Mouse (Mus musculus): ENCODE measurements around the gene Cep57l1. TPM values are rescaled to one million over a fixed set of nuclear protein-coding genes. Genes with fewer than 3 reads are reported as not detected.
A peak's percentile ranks its signal among the peaks of the same experiment; 100 is the strongest.

Cep57l1 gene
- polyA plus RNA-seq, 1 experiment: 8.5 TPM

GRCm38 (mm10) chr10:41690978-41691377 is 118.7 kb downstream of the Cep57l1 start:
- DNase-seq (ENCODE audit: low read depth): no peak
- TF ChIP-seq CTCF (IDR thresholded peaks at IDR 0.05; ENCODE audit: borderline replicate concordance, extremely low read depth, insufficient read depth, insufficient read length): no peak
- no peak for TF ChIP-seq POLR2A (IDR thresholded peaks at IDR 0.05; ENCODE audit: borderline replicate concordance, extremely low read depth, insufficient read depth, insufficient read length, poor library complexity, severe bottlenecking)

- peak; percentile 90 for TF ChIP-seq CTCF (IDR thresholded peaks at IDR 0.05; ENCODE audit: borderline replicate concordance, extremely low read depth, insufficient read depth, insufficient read length)
- no peak for TF ChIP-seq POLR2A (IDR thresholded peaks at IDR 0.05; ENCODE audit: borderline replicate concordance, extremely low read depth, insufficient read depth, insufficient read length, poor library complexity, severe bottlenecking)
- peak; percentile 80 for DNase-seq (ENCODE audit: low read depth)
Observed at GRCm38 (mm10) chr10:41689941-41690887, 119.5 kb downstream of the Cep57l1 start.

- DNase-seq (ENCODE audit: low read depth): no peak
- no peak for TF ChIP-seq CTCF (IDR thresholded peaks at IDR 0.05; ENCODE audit: borderline replicate concordance, extremely low read depth, insufficient read depth, insufficient read length)
- no peak for TF ChIP-seq POLR2A (IDR thresholded peaks at IDR 0.05; ENCODE audit: borderline replicate concordance, extremely low read depth, insufficient read depth, insufficient read length, poor library complexity, severe bottlenecking)
Observed at GRCm38 (mm10) chr10:41684548-41684996, 125.1 kb downstream of the Cep57l1 start.

- peak; percentile 89 for DNase-seq (ENCODE audit: low read depth)
- TF ChIP-seq POLR2A (IDR thresholded peaks at IDR 0.05; ENCODE audit: borderline replicate concordance, extremely low read depth, insufficient read depth, insufficient read length, poor library complexity, severe bottlenecking): no peak
- peak; percentile 79 for TF ChIP-seq CTCF (IDR thresholded peaks at IDR 0.05; ENCODE audit: borderline replicate concordance, extremely low read depth, insufficient read depth, insufficient read length)
Observed at GRCm38 (mm10) chr10:41682546-41683393, 126.9 kb downstream of the Cep57l1 start.

- TF ChIP-seq POLR2A (IDR thresholded peaks at IDR 0.05; ENCODE audit: borderline replicate concordance, extremely low read depth, insufficient read depth, insufficient read length, poor library complexity, severe bottlenecking) (no peak), CTCF (IDR thresholded peaks at IDR 0.05; ENCODE audit: borderline replicate concordance, extremely low read depth, insufficient read depth, insufficient read length) (peak; percentile 75)
Observed at GRCm38 (mm10) chr10:41678746-41679360, 130.8 kb downstream of the Cep57l1 start.

GRCm38 (mm10) chr10:41677396-41677795 is 132.3 kb downstream of the Cep57l1 start:
- TF ChIP-seq POLR2A (IDR thresholded peaks at IDR 0.05; ENCODE audit: borderline replicate concordance, extremely low read depth, insufficient read depth, insufficient read length, poor library complexity, severe bottlenecking): no peak
- TF ChIP-seq CTCF (IDR thresholded peaks at IDR 0.05; ENCODE audit: borderline replicate concordance, extremely low read depth, insufficient read depth, insufficient read length): no peak
- DNase-seq (ENCODE audit: low read depth): no peak

More at GRCm38 (mm10) chr10:41678746-41679360, 130.8 kb downstream of the Cep57l1 start:
- DNase-seq (ENCODE audit: low read depth): peak; percentile 93

GRCm38 (mm10) chr10:41676661-41677061 is 133.0 kb downstream of the Cep57l1 start:
- no peak for DNase-seq (ENCODE audit: low read depth)
- TF ChIP-seq POLR2A (IDR thresholded peaks at IDR 0.05; ENCODE audit: borderline replicate concordance, extremely low read depth, insufficient read depth, insufficient read length, poor library complexity, severe bottlenecking) (no peak), CTCF (IDR thresholded peaks at IDR 0.05; ENCODE audit: borderline replicate concordance, extremely low read depth, insufficient read depth, insufficient read length) (no peak)

- no peak for DNase-seq (ENCODE audit: low read depth)
- no peak for TF ChIP-seq POLR2A (IDR thresholded peaks at IDR 0.05; ENCODE audit: borderline replicate concordance, extremely low read depth, insufficient read depth, insufficient read length, poor library complexity, severe bottlenecking)
- TF ChIP-seq CTCF (IDR thresholded peaks at IDR 0.05; ENCODE audit: borderline replicate concordance, extremely low read depth, insufficient read depth, insufficient read length): no peak
Observed at GRCm38 (mm10) chr10:41675842-41676571, 133.7 kb downstream of the Cep57l1 start.

GRCm38 (mm10) chr10:41675243-41675642 is 134.4 kb downstream of the Cep57l1 start:
- no peak for TF ChIP-seq CTCF (IDR thresholded peaks at IDR 0.05; ENCODE audit: borderline replicate concordance, extremely low read depth, insufficient read depth, insufficient read length)
- TF ChIP-seq POLR2A (IDR thresholded peaks at IDR 0.05; ENCODE audit: borderline replicate concordance, extremely low read depth, insufficient read depth, insufficient read length, poor library complexity, severe bottlenecking): no peak
- no peak for DNase-seq (ENCODE audit: low read depth)

- no peak for DNase-seq (ENCODE audit: low read depth)
- TF ChIP-seq POLR2A (IDR thresholded peaks at IDR 0.05; ENCODE audit: borderline replicate concordance, extremely low read depth, insufficient read depth, insufficient read length, poor library complexity, severe bottlenecking) (no peak), CTCF (IDR thresholded peaks at IDR 0.05; ENCODE audit: borderline replicate concordance, extremely low read depth, insufficient read depth, insufficient read length) (no peak)
Observed at GRCm38 (mm10) chr10:41674362-41674761, 135.3 kb downstream of the Cep57l1 start.
